Mouse (Mus musculus) thymus, adult 2 months (tissue): ENCODE measurements around the gene Lhfpl2.

Source experiments
- CTCF ChIP-seq: fragments of 200-500 bp; IDR thresholded peaks from 2 replicates; pipeline ENCODE4 v1.5.1; 2012; ENCODE audit warnings: mild to moderate bottlenecking, control low read depth, low read length, moderate library complexity, borderline replicate concordance; ENCODE audit not compliant: control insufficient read depth, poor library complexity, insufficient read depth; ENCODE audit errors: extremely low read depth
- POLR2A ChIP-seq: fragments of 200-500 bp; IDR thresholded peaks from 2 replicates; pipeline ENCODE4 v1.6.1; 2012; ENCODE audit warnings: mild to moderate bottlenecking, low read length, control low read depth, moderate library complexity; ENCODE audit not compliant: control insufficient read depth, poor library complexity, insufficient read depth; ENCODE audit errors: extremely low read depth

DNA sequence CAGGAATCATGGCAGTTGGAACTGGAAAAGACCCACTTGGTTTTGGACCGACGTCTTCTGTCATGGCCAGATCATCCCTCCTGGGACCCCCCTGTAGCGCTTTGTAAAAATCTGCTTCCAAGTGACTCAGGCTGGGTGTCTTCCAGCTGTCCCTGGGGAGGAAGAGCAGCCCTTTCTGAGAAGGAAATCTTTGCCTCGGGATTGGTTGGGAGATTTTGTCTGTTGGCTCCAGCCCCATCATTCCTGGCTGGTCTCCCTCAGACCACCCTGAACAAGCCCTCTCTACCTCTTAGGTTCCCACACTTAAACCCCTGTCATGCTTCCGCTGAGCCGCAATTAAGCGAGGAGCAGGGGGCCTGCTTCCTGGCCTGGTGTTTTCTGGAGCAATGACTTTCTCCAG, 77.6 kb downstream of the Lhfpl2 start:
- TF ChIP-seq POLR2A, result no peak
- TF ChIP-seq CTCF, result no peak
